Mouse (Mus musculus) A20 (cell line): ENCODE measurements around the gene Zfp688.
"Not testable (repeated sequence)": the region's sequence is repeated elsewhere in the genome, so short reads cannot be mapped to it uniquely, and the experiment has no call there.

Source experiments
- DNase-seq: peaks from one replicate; pipeline ENCODE4 v3.0.0-alpha.2; 2011; ENCODE audit warnings: low read depth, low spot score

Gene Zfp688

DNA sequence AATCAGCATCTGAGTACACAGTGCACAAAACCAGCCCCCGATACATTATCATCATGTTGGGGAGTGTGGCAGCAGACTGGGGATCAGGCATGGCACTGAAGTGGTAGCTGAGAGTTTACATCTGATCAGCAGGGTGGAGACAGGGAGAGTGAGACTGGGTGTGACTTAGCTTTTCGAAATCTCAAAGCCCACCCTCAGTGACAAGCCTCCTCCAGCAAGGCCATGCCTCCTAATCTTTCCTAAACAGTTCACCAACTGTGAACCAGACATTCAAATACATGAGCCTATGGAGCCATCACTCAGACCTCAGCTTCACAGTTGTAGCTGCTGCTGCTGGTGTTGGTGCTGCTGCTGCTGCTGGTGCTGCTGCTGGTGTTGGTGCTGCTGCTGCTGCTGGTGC is 10.4 kb downstream of the Zfp688 start:
- DNase-seq = no peak

DNA sequence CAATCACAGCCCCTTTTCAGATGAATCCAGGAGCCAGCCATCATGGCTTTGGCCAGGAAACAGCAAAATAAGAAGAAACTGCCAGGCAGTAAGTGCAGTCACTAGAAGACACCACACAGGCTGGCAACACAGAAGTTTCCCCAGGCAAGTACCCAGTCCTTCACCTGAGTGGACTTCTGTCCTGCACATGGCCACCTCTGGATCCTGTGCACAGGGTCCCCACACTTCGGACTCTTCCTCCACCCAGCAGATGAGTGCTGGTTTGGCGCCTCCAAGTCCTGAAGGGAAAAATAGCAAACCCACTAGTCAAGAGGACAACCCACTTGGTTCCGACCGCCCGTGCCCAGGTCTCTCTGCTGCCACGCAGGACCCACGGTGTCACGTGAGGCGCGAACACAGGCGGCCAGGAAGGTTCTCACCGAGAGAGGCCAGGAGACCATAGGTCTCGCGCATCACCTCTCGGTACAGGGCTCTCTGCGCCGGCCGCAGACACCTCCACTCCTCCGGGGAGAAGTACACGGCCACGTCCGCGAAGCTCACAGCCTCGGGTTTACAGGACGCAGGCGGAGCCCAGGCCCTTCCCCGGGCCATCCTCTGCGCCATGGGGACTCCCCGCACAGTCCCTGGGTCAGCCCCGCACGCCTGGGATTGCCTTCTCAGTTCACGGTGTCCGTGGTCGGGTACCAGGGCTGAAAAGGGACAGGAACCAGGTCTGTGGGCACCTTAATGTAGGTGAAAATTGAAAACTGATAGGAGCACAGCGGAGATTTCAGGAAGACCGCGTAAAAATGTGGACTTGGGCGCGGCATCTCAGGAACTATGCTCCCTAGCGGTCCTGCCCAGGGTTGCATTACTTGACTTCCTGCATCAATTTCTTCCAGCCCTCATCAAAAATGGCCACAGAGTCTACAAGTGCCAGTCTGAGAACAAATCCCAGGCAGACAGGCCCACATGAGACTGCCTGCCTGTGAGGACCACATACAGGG is 15.6 kb downstream of the Zfp688 start, which contains the start of gene Zfp764:
TSS of gene Zfp764 (minus strand) at position 821 of the 986 bp plus-strand sequence.
- peak; percentile 92 for DNase-seq

DNA sequence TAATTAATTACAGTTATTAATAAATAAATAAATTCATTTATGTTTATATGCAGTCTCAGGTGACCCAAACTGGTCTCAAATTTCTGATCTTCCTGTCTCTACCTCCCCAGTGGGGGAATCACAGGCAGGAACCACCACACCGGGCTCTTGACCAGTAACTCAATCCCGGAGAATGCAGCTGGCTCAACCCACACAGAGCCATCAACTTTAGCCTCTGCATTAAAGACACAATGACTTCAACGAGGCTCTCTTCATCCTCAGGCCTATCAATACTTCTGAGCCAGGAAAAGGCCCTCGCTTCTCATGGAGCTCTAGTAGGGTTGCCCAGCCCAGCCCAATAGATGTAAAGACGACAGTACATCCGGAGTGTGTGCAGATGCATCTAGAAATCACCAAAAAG is 17.8 kb downstream of the Zfp688 start:
- DNase-seq = not testable (repeated sequence)

DNA sequence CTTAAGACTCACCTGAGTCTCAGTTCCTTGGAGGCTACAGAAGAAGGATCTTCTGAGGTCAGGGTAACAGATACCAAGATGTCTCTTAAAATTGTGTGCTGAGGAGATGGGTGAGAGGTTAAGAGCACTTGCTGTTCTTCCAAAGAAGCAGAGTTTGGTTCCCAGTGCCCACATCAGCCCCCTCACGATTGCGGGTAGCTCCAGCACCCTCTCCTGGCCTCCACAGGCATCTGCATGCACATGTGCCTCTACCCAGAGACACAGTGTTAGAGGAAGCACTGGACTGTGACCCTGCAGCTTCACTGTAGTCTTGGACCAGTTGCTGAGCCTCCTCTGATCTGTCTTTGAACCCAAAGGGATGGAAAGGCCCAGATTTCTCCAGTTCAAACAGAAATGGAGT is 18.9 kb downstream of the Zfp688 start:
- peak; percentile 41 for DNase-seq

DNA sequence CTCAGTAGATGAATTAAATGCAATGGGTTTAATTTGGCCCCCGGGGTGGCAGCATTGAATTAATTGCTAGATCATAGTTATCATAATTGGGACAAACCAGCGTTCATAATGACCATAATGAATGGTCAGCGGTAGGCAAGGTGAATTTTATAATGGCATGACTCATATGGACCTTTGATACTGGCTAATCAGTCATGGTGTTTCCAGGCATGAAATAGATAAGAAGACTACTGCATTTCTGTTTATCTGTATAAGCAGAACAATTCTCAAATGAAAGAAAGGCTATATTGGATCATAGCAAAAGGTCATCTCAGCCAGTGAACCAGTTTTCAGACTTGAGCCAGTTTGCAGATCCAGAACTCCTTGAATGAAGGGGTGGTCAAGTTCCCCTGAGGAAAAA is 21.5 kb downstream of the Zfp688 start:
- no peak for DNase-seq

DNA sequence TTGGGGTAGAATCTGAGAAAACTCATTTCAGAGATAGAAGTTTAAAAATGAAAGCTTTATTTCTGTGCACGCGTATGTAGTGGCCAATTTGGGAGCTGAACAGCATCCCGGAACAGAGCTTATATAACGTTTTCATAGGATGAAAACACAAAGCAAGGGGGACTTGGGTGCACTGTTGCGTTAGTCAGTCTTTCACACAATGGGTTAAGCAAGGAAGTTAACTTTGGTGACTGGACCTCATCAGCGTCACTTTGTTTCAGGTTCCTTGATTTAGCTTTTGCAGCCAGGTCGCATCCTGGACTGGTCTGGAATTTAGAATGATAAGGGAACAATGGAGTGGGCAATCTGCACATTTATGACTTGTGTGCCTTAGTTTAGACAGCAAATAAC is 27.9 kb downstream of the Zfp688 start:
- no peak for DNase-seq

DNA sequence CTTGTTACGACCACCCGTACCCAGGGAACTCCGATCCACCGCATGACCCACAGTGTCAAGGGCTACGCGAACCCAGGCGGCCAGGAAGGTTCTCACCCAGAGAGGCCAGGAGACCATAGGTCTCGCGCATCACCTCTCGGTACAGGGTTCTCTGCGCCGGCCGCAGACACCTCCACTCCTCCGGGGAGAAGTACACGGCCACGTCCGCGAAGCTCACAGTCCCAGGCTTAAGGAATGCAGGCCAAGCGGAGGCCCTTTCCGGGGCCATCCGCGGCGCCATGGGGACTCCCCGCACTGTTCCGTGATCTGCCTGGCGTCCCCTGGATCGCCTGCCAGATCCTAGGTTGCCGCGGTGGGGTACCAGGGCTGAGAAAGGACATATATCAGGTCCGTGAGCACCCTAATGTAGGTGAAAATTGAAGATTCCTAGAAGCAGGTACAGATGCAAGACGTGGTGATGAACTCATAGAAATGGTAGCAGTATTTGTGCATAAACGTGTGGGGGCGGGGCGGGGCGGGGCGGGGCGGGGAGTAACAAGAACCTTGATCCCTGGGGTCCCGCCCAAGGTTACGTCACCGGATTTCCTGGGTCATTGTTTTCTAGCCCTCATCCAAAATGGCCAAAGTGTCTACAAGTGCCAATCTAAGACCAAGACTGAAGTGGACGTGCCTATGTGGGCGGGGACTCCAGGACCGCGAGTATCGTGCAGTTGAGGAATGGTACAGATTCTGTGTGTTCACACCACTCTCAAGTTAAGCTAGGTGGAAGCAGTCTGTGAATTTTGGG is 28.5 kb downstream of the Zfp688 start, which contains the start of gene E430018J23Rik:
TSS of gene E430018J23Rik (minus strand) at position 473 of the 787 bp plus-strand sequence.
- DNase-seq = peak; percentile 98

DNA sequence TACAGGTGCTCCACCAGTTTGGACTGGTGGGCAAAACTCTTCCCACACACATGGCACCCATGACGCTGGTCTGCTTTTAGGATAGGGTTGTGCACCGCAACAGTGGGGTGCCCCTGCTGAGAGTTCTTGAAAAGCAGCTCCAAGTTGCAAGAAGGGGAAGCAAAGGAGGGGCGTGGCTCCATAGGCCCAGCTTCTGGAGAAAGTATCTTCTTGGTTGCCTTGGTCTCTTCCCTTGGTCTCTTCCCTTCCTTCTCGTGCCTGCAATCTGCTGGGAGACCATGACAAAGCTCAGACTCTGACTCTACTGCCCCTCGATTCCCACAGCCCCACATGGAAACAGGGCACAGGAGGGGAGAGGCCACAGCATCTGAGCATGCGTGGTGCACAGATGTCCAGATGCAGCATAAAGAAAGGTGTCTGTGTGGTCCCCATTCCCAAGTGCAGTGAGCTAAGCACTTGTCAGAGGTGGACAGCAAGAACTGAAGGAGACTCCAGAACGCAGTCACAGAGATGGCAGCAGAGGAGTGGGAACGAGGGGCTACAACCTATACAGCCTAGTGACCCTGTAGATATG is 29.5 kb downstream of the Zfp688 start:
- peak; percentile 5 for DNase-seq

DNA sequence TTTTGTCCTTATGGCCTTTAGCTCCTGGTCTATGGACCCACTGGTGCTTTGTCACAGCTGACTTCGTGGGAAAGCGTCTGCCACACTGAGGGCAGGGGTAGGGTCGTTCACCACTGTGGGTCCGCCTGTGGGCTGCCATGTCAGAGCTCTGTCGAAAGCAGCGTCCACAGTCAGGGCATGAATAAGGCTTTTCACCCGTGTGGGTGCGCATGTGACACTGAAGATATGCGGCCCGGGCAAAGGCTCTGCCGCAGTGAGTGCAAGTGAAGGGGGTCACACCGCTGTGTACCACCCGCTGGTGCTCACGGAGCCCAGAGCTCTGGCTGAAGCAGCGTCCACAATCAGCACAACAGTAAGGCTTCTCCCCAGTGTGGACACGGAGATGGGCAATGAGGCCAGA is 30.3 kb downstream of the Zfp688 start:
- DNase-seq = no peak

DNA sequence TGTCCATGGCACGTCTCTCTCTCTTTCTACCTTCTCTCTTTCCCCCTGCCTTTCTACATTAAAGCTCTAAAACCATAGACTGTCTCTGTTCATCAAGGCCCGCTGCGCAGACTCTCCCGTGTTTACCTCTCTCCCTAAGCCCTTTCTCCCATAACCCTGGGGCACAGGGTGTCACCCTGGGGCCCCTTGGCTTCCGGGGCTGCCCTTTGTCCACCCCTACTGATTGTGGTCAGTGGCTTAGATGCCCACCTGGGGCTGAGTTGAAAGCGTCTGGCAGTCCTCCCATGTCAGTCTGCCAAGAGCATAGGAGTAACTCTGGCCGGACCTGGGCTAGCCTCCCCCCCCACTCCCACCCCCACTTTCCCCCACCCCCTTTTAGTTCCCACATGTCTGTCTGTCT is 31.6 kb downstream of the Zfp688 start:
- DNase-seq = no peak

DNA sequence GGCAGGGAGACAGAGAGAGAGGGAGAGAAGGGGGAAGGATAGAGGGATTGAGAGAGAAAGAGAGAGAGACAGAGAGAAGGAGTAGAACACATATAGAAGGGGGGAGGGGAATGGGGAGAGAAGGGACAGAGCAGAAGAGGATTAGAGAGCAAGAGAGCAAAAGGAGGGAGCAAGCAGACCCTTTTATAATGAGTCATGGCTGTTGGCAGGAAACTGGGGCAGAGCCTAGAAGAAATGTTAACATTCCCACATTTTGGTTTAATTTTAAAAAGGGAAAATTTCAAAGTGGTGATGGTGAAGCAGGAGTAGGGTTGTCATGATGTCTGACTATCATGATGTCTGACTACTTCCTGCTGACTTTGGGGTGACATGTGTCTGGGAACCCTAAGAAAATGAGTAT is 33.7 kb downstream of the Zfp688 start:
- DNase-seq = not testable (repeated sequence)

DNA sequence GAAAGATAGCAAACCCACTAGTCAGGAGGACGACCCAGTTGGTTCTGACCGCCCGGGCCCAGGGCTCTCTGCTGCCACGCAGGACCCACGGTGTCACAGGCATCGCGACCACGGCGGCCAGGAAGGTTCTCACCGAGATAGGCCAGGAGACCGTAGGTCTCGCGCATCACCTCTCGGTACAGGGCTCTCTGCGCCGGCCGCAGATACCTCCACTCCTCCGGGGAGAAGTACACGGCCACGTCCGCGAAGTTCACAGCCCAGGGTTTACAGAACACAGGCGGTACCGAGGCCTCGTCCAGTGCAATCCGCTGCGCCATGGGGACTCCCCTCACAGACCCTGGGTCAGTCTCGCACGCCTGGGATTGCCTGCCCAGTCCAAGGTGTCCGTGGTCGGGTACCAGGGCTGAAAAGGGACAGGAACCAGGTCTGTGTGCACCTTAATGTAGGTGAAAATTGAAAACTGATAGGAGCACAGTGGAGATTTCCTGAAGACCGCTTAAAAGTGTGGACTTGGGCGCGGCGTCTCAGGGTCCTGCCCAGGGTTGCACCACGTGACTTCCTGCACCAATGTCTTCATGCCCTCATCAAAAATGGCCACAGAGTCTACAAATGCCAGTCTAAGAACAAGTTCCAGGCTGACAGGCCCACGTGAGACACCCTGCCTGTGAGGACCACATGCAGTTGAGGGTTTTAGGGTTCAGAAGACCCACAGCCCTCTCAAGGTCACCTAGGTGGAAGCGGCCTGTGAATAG is 35.1 kb downstream of the Zfp688 start, which contains the start of gene 9130019O22Rik:
TSS of gene 9130019O22Rik (minus strand) at position 526 of the 752 bp plus-strand sequence.
- DNase-seq = no peak

DNA sequence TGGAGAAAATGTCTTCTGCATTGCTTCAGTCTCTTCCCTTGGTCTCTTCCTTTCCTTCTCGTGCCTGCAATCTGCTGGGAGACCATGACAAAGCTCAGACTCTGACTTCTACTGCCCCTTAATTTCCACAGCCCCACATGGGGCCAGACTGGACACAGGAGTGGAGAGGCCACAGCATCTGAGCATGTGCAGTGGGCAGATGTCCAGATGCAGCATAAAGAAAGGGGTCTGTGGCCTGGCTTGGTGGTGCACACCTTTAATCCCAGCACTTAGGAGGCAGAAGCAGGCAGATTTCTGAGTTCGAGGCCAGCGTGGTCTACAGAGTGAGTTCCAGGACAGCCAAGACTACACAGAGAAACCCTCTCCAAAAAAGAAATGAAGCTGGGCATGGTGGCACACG is 36.3 kb downstream of the Zfp688 start:
- not testable (repeated sequence) for DNase-seq

DNA sequence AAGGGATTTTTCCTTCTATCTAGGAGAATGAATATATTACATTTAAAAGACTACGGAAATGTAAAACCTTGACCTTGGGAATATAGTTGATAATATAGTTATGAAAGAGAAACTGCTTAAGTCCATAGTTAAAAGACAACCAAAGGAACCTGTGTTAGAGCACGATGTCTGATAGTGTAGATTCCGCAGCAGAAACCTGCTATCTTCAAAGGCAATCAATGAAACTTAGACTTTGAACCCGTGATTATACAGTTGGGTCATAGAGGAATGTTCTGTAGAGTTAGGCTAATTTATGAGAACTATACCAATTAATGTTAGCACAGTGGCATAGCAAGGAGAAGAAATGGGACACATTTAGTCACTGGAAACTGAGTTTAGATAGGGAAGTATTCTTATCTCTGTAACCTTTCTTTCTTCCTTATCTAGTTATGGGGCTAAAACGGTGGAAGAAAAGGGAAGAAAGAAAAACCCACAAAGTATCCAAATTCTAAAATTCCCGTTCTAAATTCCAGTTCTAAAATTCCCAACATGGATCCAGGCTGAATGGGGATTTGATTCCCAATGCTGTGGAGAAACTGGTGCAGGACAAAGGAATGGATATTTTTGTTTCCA is 43.5 kb downstream of the Zfp688 start:
- no peak for DNase-seq

DNA sequence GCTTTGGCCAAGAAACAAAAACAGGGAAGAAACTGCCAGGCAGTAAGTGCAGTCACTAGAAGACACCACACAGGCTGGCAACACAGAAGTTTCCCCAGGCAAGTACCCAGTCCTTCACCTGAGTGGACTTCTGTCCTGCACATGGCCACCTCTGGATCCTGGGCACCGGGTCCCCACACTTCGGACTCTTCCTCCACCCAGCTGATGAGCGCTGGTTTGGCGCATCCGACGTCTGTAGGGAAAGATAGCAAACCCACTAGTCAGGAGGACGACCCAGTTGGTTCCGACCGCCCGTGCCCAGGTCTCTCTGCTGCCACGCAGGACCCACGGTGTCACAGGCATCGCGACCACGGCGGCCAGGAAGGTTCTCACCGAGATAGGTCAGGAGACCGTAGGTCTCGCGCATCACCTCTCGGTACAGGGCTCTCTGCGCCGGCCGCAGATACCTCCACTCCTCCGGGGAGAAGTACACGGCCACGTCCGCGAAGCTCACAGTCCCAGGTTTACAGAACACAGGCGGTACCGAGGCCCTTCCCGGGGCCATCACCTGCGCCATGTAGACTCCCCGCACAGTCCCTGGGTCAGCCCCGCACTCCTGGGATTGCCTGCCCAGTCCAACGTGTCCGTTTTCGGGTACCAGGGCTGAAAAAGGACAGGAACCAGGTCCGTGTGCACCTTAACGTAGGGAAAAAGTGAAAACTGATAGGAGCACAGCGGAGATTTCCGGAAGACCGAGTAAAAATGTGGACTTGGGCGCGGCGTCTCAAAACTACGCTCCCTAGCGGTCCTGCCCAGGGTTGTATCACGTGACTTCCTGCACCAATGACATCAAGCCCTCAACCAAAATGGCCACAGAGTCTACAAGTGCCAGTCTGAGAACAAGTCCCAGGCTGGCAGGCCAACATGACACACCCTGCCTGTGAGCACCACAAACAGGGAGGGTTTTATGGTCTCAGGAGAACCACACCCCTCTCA is 46.3 kb downstream of the Zfp688 start, which contains the start of gene Zfp747:
TSS of gene Zfp747 (minus strand) at position 780 of the 975 bp plus-strand sequence.
- peak; percentile 94 for DNase-seq

DNA sequence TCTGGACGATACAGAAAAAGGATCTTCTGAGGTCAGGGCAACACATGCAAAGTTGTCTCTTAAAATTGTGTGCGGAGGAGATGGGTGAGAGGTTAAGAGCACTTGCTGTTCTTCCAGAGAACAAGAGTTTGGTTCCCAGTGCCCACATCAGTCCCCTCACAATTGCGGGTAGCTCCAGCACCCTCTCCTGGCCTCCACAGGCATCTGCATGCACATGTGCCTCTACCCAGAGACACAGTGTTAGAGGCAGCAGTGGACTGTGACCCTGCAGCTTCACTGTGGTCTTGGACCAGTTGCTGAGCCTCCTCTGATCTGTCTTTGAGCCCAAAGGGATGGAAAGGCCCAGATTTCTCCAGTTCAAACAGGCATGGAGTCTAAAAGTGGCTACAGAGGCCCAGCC is 50.0 kb downstream of the Zfp688 start:
- DNase-seq = peak; percentile 17

DNA sequence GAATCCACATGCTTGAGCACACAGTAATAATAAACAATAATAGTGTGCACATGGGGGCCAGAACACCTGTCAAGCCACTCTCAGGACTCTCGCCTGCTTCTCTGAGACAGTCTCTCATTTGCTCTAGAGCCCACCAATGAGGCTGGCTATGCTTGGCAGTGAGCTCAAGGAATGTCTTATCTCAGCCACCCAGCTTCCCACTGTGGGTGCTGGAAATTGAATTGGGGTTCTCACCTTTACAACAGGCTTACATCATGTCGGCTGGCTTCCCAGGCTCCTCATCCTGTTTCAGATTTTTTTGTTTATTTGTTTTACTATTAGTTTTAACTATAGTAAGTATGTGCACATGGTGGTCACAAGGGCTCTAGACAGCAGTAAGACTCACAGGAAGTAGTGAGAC is 50.7 kb downstream of the Zfp688 start:
- no peak for DNase-seq
